Mouse (Mus musculus) cortical plate, adult 2 months (tissue): ENCODE data around the gene Rab3gap1.

ENCODE experiments used
- CTCF ChIP-seq: fragments of 200-500 bp; IDR thresholded peaks from 2 replicates; pipeline ENCODE4 v1.5.1; 2011; ENCODE audit warnings: mild to moderate bottlenecking, control low read depth, low read length; ENCODE audit not compliant: insufficient read depth; ENCODE audit errors: extremely low read depth
- POLR2A ChIP-seq: fragments of 200-500 bp; IDR thresholded peaks from 2 replicates; pipeline ENCODE4 v1.6.1; 2011; ENCODE audit warnings: mild to moderate bottlenecking, low read length, control low read depth; ENCODE audit not compliant: insufficient read depth; ENCODE audit errors: extremely low read depth

- TF ChIP-seq CTCF (no peak), POLR2A (no peak)
Measured at GRCm38 (mm10) chr1:127954800-127955199, 86.2 kb downstream of the Rab3gap1 start.
